Mouse (Mus musculus) intestine, embryonic 16.5 days (tissue): ENCODE results near the gene Immp2l. TPM values are rescaled to one million over a fixed set of nuclear protein-coding genes. Genes with fewer than 3 reads are reported as not detected.

Experiments
- ATAC-seq: fragments of 200-750 bp; cut with Nextera tagmentation; 2 replicates; pipeline ENCODE4 v1.8.0; 2017; ENCODE audit warnings: moderate TSS enrichment, moderate library complexity
- H3K27ac ChIP-seq: fragments of 300-500 bp; sonication (generic); 2 replicates; pipeline ENCODE4 v1.5.1; 2014; ENCODE audit warnings: mild to moderate bottlenecking, low read length
- H3K27me3 ChIP-seq: fragments of 300-500 bp; sonication (generic); replicated peaks from 2 replicates; pipeline ENCODE4 v1.6.1; 2014; ENCODE audit warnings: low read length, control low read depth, mixed read lengths; ENCODE audit not compliant: control insufficient read depth, insufficient read depth
- H3K36me3 ChIP-seq: fragments of 300-500 bp; sonication (generic); 2 replicates; pipeline ENCODE4 v1.6.1; 2014; ENCODE audit warnings: low read length, control low read depth; ENCODE audit not compliant: control insufficient read depth, insufficient read depth
- H3K4me1 ChIP-seq: fragments of 300-500 bp; sonication (generic); 2 replicates; pipeline ENCODE4 v1.6.1; 2014; ENCODE audit warnings: low read length, control low read depth, mixed read lengths; ENCODE audit not compliant: control insufficient read depth, insufficient read depth
- H3K4me2 ChIP-seq: fragments of 300-500 bp; sonication (generic); 2 replicates; pipeline ENCODE4 v1.6.1; 2014; ENCODE audit warnings: low read depth, low read length, control low read depth
- H3K4me3 ChIP-seq: fragments of 300-500 bp; sonication (generic); 2 replicates; pipeline ENCODE4 v1.5.1; 2014; ENCODE audit warnings: mild to moderate bottlenecking, low read length
- H3K9ac ChIP-seq: fragments of 300-500 bp; sonication (generic); 2 replicates; pipeline ENCODE4 v1.6.1; 2014; ENCODE audit warnings: low read depth, low read length
- H3K9me3 ChIP-seq: fragments of 300-500 bp; sonication (generic); 2 replicates; pipeline ENCODE4 v1.6.1; 2016; ENCODE audit warnings: low read length, control low read depth; ENCODE audit not compliant: control insufficient read depth
- WGBS: fragments of 180-500 bp; shearing (Covaris S2); extraction: QIAGEN DNeasy Blood & Tissue Kit; methylation state at CpG from one replicate; pipeline ENCODE4 v1.1.7; 2014; 5-methylcytosine and 5-hydroxymethylcytosine counted together
- polyA plus RNA-seq: library from polyadenylated mRNA; unstranded; fragments of >200 nt; fragmentation: Nextera tagmentation; extraction: Ambion mirVana; gene quantifications from 2 replicates; pipeline ENCODE4 v1.2.1, GENCODE M21; 2015

Immp2l gene
- polyA plus RNA-seq, 1 experiment from 2014 or later: 36.8 TPM

DNA sequence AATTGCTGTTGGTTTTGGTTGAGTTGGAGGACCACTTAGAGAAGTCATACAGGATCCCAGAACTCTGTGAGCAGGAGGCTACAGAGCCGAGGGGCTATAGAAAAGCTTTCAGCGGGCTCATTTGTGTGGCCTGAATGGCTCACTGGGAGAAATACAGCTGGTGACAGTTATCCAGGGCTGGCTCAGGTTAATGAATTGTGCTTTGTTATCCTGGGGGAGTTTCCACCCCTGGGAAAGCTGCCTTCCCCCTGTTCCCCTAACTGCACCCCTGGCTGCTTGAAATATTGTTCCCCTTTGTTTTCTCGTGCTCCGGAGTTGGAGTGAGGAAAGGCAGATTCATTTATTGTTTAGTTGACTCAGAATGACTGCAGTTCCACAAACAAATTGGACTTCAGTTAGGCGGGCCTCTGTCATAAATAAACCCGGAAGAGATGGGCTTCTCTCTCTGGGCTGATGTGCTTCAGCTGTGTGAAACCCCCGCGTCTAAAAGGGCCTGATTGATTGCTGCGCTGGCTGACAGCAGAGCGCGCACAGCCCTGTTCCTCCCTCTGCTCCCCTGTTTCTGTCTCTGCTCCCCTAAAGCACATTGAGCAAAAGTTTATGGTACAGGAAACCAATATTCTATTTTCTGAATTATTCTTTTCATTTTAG is 291.0 kb downstream of the Immp2l start:
- H3K27ac ChIP-seq: no peak overlapping the region
- ATAC-seq: no peak; the same call in 1 of the 2 replicates
- H3K9ac ChIP-seq: no peak overlapping the region
- no peak overlapping the region for H3K4me2 ChIP-seq
- no peak overlapping the region for H3K4me3 ChIP-seq
- WGBS: 21% methylated on average over 11 of the region's 11 CpGs
- H3K36me3 ChIP-seq: no peaks in the 10 kb centered on the region
- no peaks in the 10 kb centered on the region for H3K9me3 ChIP-seq
- H3K27me3 ChIP-seq: no peaks in the 10 kb centered on the region
- H3K4me1 ChIP-seq: no peaks in the 10 kb centered on the region

DNA sequence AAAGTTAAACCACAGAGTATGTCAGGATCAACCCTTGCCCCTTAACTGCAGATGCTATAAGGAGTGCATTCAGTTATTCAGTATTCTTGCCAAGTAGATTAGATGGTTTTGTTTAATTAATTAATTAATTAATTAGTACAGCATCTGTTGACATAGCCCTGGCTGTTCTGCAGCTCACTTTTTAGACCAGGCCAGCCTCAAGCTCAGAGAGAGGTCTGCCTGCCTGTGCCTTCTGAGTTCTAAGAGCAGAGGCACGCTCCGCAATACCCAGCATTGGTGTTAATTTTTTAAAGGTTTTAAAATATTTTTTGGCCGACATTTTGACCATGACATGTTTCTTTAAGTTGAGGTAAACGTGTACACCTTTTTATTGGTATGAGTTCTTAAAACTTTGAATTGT is 292.0 kb downstream of the Immp2l start:
- WGBS: 89% methylated on average over 4 of the region's 4 CpGs
- no peak overlapping the region for H3K4me3 ChIP-seq
- no peaks in the 10 kb centered on the region for H3K36me3 ChIP-seq
- no peaks in the 10 kb centered on the region for H3K9me3 ChIP-seq
- H3K27me3 ChIP-seq: no peaks in the 10 kb centered on the region
- no peak overlapping the region for H3K9ac ChIP-seq
- ATAC-seq: no peak
- H3K4me2 ChIP-seq: no peak overlapping the region
- H3K27ac ChIP-seq: no peak overlapping the region
- H3K4me1 ChIP-seq: no peaks in the 10 kb centered on the region

DNA sequence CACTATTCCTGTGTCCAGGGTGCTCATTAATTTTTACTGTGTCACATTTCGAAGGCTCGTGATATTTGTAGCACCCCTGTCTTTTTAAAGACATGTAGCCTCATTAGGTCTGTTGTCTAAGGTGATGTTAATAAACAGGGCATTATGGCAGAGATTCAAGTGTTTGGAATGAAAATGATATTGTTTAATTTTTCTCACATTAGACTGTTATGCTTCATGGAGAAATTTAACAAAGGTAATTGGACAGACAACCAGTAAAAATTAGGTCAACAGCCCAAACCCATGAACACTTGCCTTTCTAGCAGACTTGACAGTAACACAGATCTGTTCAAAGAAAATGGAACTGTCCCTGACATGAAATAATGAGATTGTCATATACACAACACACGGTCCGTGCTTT is 292.5 kb downstream of the Immp2l start:
- H3K36me3 ChIP-seq: no peaks in the 10 kb centered on the region
- H3K9me3 ChIP-seq: no peaks in the 10 kb centered on the region
- no peak overlapping the region for H3K4me2 ChIP-seq
- H3K27ac ChIP-seq: no peak overlapping the region
- H3K4me3 ChIP-seq: no peak overlapping the region
- no peak for ATAC-seq
- WGBS: 86% methylated on average over 4 of the region's 4 CpGs
- H3K27me3 ChIP-seq: no peaks in the 10 kb centered on the region
- H3K9ac ChIP-seq: no peak overlapping the region
- no peaks in the 10 kb centered on the region for H3K4me1 ChIP-seq

DNA sequence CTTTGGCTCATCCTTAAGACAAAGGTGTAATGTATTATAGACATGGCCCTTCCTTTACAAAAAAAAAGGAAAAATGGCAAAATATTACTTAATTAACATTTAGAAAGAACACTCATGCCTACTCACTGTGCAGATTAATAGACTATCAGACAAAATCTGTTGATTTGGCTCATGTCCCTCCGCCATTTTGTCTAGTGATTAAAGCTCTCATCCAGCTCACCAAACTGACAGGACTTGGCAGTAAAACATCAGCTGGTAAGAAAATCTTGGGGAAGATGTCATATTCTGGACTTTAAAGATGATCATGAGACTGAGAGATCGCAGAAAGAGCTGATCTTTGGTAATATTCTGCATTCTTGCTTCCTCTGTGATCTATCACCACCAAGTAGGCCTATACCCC is 293.5 kb downstream of the Immp2l start:
- H3K4me2 ChIP-seq: no peak overlapping the region
- WGBS: 94% methylated on average over 2 of the region's 2 CpGs

DNA sequence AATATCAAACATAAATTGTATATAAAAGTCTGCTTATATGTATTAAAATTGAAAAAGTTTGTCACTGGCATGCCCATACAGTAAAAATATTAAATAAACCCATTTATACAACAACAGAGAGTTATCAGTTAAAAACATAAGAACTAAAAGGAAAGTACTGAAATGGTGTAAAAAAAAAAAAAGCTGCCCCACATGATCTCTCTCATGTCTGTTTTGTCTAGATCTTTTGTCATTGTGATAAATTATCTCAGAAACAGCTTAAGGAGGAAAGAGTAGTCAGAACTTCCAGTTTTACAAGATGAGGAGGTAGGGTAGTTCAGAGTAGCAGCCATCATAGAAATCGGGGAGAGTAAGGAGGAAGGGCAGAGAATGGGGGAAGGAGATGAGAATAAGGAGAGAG is 298.1 kb downstream of the Immp2l start:
- no peak overlapping the region for H3K9ac ChIP-seq
- H3K9me3 ChIP-seq: no peaks in the 10 kb centered on the region
- no peak for ATAC-seq
- no peaks in the 10 kb centered on the region for H3K36me3 ChIP-seq
- no peaks in the 10 kb centered on the region for H3K4me1 ChIP-seq
- H3K27me3 ChIP-seq: no peaks in the 10 kb centered on the region
- H3K4me2 ChIP-seq: no peak overlapping the region
- 67% methylated on average over 1 of the region's 1 CpGs for WGBS
- H3K27ac ChIP-seq: no peak overlapping the region
- H3K4me3 ChIP-seq: no peak overlapping the region

More for the DNA sequence above, 293.5 kb downstream of the Immp2l start:
- Histone ChIP-seq H3K27ac (no peak overlapping the region), H3K9me3 (no peaks in the 10 kb centered on the region), H3K9ac (no peak overlapping the region), H3K27me3 (no peaks in the 10 kb centered on the region), H3K4me1 (no peaks in the 10 kb centered on the region), H3K4me3 (no peak overlapping the region), H3K36me3 (no peaks in the 10 kb centered on the region)
- ATAC-seq: no peak

DNA sequence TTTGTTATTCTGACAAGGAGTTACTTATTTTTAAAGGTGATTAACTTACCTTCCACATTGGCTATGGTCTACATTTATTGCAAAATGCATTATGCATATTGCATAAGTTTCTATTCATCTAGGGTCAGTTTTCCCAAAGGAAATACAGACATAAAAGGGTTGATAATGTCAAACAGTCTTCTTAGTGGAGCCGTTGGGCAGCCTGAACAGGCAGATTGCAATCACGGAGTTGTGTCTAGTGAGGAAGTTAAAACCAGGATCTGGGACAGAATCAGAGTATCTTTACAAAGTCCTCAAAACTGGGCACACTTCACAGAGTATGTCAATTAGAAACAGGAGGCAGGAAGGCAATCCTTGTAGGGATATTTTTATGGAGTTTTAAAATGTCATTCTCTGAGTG is 300.5 kb downstream of the Immp2l start:
- Histone ChIP-seq H3K27ac (no peak overlapping the region), H3K9me3 (no peaks in the 10 kb centered on the region), H3K9ac (no peak overlapping the region), H3K4me1 (no peaks in the 10 kb centered on the region), H3K27me3 (no peaks in the 10 kb centered on the region), H3K4me3 (no peak overlapping the region), H3K4me2 (no peak overlapping the region), H3K36me3 (no peaks in the 10 kb centered on the region)
- WGBS: 75% methylated on average over 2 of the region's 2 CpGs
- no peak for ATAC-seq

DNA sequence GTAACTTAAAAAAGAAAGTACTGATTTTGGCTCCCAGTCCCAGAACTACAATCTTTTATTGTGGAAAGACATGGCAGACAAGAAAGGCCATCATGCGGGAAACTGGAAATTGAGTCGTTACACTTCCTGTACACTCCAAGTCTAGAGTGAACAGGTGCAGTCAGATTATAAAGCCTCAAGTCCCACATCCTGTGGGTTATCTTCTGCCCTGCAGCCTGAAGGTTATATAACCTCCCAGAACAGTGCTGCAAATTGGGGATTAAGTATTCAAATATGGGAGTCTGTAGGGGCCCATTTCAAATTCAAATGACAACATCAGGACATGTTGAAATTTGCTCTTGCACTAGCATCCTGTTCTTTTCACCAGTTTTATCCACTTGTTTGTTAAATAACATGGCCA is 301.9 kb downstream of the Immp2l start:
- Histone ChIP-seq H3K4me2 (no peak overlapping the region), H3K9ac (no peak overlapping the region), H3K27me3 (no peaks in the 10 kb centered on the region), H3K36me3 (no peaks in the 10 kb centered on the region), H3K4me1 (no peaks in the 10 kb centered on the region), H3K9me3 (no peaks in the 10 kb centered on the region), H3K27ac (no peak overlapping the region), H3K4me3 (no peak overlapping the region)
- 86% methylated on average over 2 of the region's 2 CpGs for WGBS
- no peak for ATAC-seq

DNA sequence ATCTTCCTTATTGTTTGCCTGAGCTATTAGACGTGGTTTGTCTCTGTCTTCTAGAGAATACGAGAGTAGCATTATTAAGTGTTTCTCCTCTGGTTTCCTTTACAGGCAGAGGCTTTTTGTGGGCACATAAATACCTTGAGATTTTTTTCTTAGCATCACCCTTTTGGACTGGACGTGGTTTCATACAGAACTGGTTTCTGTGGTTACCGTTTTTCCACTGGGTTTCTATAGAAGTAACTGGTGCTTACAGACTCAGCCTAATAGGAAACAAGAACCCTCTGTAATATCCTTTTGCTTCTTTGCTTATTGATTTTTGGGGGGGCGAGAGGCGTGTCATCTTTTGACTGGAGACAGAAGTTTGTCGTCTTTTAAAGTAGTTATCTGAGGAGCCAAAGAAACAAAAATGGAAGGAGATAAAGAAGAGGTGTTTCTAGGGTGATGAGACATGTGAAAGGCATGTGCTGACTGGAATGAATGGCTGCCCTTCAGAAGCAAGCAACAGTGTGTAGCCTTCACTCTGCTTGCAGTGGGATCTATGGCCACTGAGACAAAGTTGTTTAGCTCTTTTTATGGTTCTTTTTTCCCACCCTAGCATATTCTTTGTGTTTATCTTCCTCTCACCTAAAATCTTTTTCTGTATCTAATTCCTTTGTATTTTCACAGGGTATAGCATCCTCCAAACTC is 307.2 kb downstream of the Immp2l start:
- Histone ChIP-seq H3K4me2 (no peak overlapping the region), H3K4me1 (no peaks in the 10 kb centered on the region), H3K4me3 (no peak overlapping the region), H3K27me3 (no peaks in the 10 kb centered on the region), H3K36me3 (no peaks in the 10 kb centered on the region), H3K9me3 (no peaks in the 10 kb centered on the region), H3K9ac (no peak overlapping the region), H3K27ac (no peak overlapping the region)
- ATAC-seq: no peak
- 70% methylated on average over 7 of the region's 7 CpGs for WGBS

DNA sequence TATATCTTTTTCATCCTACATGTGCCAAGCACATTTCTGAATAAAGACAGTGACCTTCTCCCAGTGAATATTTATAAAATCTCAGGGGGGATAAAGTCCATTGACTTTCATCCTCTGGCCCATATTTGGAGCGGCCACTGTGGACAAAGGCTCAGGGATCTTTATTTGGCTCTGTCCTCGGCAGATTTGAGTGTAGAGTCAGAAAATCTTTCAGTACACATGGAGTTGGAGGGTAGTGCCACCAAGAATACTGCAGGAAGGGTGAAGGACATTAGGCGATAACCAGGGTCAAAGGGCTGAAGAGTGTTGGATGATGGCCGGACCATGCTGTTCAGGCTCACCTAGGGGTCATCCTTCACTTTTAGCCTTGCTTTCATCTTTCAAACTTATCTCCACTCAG is 321.7 kb downstream of the Immp2l start:
- Histone ChIP-seq H3K4me3 (no peak overlapping the region), H3K9me3 (no peaks in the 10 kb centered on the region), H3K36me3 (no peaks in the 10 kb centered on the region), H3K27ac (no peak overlapping the region), H3K27me3 (no peaks in the 10 kb centered on the region), H3K9ac (no peak overlapping the region), H3K4me1 (no peaks in the 10 kb centered on the region), H3K4me2 (no peak overlapping the region)
- WGBS: 82% methylated on average over 4 of the region's 4 CpGs
- ATAC-seq: no peak

DNA sequence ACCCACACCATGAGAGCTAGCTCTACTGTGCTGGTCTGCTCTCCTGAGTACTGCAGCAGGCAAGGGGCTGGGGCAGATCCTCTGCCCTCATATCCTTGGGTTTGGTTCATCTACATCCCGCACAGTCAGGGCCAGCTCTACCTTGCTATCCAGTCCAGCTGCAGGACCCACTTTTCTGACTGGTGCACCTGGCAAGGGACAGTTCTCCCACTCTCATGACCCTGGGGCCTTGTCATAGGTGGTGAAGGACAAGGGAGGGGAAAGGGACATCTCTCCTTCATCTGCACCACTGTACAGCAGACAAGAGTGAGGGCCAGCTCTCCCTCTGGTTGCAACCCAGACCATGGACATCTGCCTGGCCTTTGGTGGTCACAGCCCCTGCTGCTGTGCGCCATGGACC is 323.6 kb downstream of the Immp2l start:
- no peak for ATAC-seq
- Histone ChIP-seq H3K27ac (no peak overlapping the region), H3K4me3 (no peak overlapping the region), H3K4me2 (no peak overlapping the region), H3K4me1 (no peaks in the 10 kb centered on the region), H3K9me3 (no peaks in the 10 kb centered on the region), H3K36me3 (no peaks in the 10 kb centered on the region), H3K9ac (no peak overlapping the region), H3K27me3 (no peaks in the 10 kb centered on the region)
- 91% methylated on average over 2 of the region's 2 CpGs for WGBS
